Mouse (Mus musculus): ENCODE measurements around the gene Myo1h.

Myo1h gene

DNA sequence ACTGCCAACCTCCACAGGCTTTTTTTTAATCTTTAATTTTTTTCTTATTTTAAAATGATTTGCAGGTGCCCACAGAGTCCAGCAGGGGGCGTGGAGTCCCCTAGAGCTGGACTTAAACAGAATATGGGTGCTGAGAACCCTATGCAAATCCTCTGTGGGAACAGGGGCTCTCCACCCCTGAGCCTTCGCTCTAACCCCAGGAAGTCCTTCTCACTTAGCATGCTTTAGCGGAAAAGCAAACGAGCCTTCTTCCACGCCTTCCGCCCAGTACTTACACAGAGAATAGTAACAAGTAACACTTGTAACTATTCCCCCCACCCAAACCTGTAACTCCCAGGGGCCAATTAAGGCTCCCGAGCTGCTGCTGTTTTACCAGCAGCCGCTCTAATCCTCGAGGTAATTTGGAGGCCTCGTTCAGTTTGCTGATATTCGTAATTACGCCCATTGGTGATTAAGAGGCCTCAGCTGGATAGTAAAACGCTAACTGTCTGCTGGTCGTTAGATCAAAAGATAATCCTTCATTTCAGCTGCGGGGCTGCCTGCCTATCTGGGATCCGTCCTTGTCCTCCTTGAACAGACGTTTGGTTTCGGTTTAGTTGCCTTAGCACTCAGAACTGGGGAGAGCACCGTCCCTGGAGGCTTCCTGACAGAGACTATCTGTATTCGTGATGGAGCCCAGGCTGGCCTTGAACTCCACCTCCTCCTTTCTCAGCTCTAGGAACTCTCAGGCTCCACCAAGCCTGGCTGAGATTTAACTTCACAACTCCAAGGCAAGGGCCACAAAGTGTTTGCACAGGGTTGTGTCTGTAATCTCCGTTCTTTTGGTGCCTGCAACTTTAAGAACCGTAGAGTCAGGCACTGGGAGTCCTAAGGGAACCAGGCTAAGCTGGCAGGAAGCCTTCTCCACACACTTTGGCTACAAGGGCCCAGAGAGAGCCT lies 8.0 kb downstream of the Myo1h start:
- DNase-seq (ENCODE audit: low spot score in 2 of 2) = peak; percentile 45 to 51

DNA sequence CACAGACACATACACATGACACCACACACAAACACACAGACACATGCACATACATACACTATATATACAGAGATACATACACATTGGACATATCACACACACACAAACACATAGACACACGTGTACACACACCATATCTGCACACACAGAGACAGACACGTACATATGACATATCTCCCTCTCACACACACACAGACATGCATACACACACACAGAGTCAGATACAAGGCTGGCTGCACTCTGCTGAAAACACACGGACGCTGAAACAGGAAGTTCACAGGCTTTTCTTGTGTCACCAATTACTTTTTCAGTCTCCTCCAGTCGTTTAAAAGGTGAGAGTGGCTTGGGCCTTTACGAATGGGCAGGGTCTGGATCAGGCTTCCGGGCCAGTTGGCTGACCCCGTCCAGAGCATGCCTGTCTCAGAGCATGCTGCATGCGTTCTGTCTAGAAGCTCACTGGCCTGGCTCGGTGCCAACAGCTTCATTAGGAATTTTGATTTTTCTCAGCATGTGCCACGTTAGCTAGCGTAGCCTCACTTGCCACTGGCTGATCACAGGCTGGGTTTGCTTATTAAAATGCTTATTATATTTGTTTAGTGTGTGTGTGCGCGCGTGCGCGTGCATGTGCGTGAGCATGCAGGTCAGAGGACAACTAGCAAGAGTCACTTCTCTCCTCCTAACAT lies 9.4 kb downstream of the Myo1h start:
- DNase-seq (ENCODE audit: low spot score in 2 of 2) = no peak

DNA sequence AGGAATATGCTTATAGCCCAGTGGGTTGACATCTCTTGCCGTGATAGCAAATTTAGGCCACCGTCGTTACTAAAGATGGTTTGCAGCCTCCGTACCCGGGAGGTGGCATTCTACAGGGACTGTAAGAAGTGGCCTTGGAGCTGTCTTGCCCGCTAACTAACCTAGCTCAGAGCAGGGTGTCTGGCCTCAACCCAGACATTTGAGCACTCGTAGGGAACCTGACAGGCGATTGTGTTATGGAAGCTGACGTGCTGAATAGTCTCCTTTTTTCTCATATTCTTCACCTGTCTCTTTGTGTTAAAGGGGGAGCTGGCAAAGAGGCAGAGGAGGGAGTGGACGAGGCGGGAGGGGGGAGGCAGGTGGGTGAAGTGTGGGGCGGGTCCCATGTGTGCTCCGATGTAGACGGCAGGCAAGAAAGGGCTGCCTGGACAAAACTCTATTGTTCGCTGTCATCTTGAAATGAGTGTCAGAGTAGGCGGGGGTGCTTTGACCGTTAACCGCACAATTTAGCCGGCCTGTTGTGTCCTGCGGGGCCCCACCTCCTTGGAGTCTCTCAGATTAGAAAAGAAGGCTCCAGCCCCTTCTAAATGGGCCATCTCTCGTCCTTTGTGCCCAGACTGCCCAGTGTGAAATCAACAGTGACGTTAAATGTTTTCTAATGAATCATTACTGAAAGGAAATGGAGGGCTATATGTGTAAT lies 10.3 kb downstream of the Myo1h start:
- no peak for DNase-seq (ENCODE audit: low spot score in 2 of 2)

DNA sequence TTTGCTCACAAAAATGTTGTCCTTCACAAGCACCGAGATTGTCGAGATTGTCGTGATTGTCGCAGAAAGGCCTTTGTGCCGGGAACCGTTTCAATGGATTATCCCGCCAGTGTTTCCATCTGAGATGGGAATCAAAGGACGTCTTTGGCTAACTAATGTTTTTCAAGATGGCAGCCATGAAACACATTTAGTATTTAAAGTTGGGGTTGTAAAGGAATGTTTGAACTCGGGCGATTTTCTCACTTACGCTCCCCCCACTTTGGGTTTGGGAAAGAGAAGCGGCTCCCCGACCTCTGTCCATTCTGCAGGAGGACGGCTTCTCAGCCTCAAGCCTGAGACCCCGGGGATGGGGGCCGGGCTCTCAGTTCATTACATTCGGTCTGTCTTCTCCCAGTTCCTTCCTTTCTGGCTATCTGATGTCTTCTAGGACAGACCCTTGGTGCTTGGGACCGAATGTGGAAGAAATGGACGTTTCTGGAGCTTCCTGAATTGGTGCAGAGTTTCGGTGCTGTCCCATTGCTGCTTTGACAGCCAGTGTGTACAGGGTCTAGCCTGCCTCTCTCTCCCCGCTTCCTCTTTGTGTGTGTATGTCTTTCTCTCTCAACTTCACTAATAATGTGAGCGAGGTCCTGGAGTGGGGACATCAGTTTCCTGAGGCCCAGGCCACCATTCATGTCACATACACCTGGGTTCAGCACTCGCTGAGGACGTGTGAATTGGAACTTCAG lies 11.1 kb downstream of the Myo1h start:
- DNase-seq (ENCODE audit: low spot score in 2 of 2) = no peak

- DNase-seq (ENCODE audit: low spot score in 2 of 2) = no peak
These were observed 14.2 kb downstream of the Myo1h start for GRCm38 (mm10) chr5:114303166-114303565.

- DNase-seq (ENCODE audit: low spot score in 2 of 2) = no peak
These were observed 17.5 kb downstream of the Myo1h start for GRCm38 (mm10) chr5:114306496-114306895.

GRCm38 (mm10) chr5:114308765-114309679 lies 20.1 kb downstream of the Myo1h start:
- no peak for DNase-seq (ENCODE audit: low spot score in 2 of 2)

- DNase-seq (ENCODE audit: low spot score in 2 of 2) = no peak
These were observed 20.7 kb downstream of the Myo1h start for GRCm38 (mm10) chr5:114309680-114310036.

GRCm38 (mm10) chr5:114323105-114323790 lies 34.3 kb downstream of the Myo1h start:
- DNase-seq (ENCODE audit: low spot score in 2 of 2) = no peak

GRCm38 (mm10) chr5:114323791-114324507 lies 35.0 kb downstream of the Myo1h start:
- no peak for DNase-seq (ENCODE audit: low spot score in 2 of 2)

GRCm38 (mm10) chr5:114342996-114343395 lies 54.0 kb downstream of the Myo1h start:
- no peak for DNase-seq (ENCODE audit: low spot score in 2 of 2)

- DNase-seq (ENCODE audit: low spot score in 2 of 2) = no peak
These were observed 54.6 kb downstream of the Myo1h start for GRCm38 (mm10) chr5:114343612-114344011.

- no peak for DNase-seq (ENCODE audit: low spot score in 2 of 2)
These were observed 56.6 kb downstream of the Myo1h start for GRCm38 (mm10) chr5:114345538-114345937.

DNA sequence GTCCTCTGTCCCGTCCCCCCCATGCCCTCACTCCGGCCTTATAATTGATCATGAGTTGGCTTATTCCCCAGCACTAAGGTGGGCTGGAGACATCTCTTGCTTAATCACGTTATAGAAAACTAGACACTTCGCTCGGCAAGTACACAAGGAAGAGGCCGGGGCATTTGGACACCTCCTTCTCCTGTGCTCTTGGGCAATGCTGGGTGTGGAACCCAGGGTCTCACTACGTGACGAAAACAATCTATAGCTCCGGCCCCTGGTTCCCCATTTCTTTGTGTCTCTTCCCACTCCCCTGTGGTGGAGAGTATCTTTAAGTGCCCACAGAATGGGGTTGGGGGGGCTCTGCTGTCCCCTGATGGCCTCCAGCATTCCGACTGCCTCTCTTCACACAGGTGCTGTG lies 58.0 kb downstream of the Myo1h start:
- no peak for DNase-seq (ENCODE audit: low spot score in 2 of 2)

DNA sequence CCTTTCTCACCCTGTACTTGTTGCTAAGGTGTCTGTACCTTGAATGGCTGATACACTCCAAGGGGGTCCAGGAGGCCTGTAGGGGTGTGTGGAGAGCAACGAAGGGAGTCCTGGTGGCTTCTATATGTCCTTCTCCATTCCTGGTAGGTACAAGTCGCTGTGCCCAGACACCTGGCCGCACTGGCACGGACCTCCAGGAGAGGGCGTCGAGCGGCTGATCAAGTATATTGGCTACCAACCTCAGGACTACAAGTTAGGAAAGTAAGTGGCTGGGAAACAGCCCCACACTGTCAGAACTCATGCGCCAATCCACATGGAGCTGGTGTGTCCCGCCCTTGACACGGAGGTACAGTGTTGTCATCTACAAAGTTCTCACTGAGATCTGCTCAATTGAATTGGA lies 62.5 kb downstream of the Myo1h start:
- no peak for DNase-seq (ENCODE audit: low spot score in 2 of 2)

DNA sequence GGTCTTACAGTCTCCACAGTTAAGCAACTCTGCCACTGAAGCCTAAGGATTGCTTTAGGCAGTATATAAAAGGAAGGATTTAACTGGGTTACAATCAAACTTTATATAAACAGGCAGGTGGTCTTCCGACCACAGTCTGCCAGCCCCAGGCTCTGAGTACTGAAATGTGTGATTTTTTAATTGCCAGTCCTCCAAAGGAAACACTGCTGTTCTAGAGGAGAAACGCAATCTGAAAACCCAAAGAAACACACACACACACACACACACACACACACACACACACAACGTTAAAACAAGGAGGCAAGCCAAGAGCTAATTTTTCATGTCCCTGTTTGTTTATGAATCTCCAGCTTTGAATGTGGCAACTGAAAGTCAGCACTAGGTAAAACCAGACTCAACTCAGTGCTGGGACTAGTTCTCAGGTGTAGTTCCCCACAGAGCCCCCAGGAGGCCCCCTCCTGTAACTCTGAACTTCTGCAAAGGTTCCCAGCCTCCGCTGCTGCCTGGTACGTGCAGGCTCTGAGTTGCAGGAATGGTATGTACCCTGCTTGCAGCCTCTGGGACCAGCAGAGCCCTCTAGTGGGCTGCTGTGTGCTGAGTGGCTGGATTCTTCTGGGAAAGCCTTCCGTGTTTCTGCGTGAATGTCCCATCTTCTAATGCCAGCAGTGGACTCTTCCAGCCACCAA lies 67.4 kb downstream of the Myo1h start:
- DNase-seq (ENCODE audit: low spot score in 2 of 2) = peak; percentile 79 to 81

DNA sequence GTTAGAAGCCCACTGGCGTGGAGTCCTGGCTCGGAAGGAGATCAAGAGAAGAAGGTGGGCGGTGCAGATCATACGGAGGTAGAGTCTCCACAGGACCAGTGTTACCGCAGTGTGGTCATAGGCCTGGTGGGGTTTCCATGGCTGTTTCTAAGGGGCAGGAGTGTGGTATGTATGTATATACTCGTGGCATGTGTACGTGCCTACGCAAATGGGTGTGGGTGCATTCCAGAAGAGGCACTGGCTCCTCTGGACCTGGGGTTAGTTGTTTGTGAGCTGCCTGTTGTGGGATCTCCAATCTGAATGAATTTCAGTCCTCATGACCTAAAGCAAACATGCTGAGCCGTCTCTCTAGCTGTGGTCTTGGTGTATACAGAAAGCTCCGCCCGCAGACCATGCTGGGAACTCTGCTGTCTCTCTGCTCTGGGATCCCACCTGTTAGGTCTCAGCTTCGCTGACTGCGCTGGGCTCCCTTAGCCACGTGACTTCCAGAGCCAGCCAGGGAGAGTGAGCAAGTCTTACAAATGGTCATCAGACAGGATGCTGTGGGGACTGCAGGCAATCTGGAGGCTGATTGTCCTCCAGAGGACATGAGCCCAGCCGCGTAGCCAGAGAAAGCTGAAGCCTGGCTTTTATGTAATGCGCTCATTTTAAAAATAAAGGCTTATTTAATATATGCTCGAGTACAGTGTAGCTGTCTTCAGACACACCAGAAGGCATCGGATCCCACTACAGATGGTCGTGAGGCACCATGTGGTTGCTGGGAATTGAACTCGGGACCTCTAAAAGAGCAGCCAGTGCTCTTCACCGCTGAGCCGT lies 68.2 kb downstream of the Myo1h start:
- DNase-seq (ENCODE audit: low spot score in 2 of 2) = peak in 1 of 2 experiments; percentile 48

GRCm38 (mm10) chr5:114358833-114359232 lies 69.9 kb downstream of the Myo1h start:
- no peak for DNase-seq (ENCODE audit: low spot score in 2 of 2)

Measured in heart, adult 9 months (tissue).